Mouse (Mus musculus): ENCODE results near the gene Prr11. TPM values are rescaled to one million over a fixed set of nuclear protein-coding genes. Genes with fewer than 3 reads are reported as not detected.

Gene Prr11
- polyA plus RNA-seq, 1 experiment from 2014 or later, result 17.7 TPM

MicroRNAs encoded within 50 kb of the gene (microRNA counts, 519-probe panel; counts per million panel counts)
- 7,037 counts per million, percentile 97 among the panel's probes with 10 or more counts for microRNA mmu-miR-301a

Small RNA genes lying within 50 kb of the gene (microRNA-seq; reads per million reads assigned to microRNA genes)
- 2,857 reads per million, percentile 85 among the genes with 10 or more reads in this experiment for gene Mir301

Other genes with a start within 250 kb of the Prr11 start
- gene Ypel2, start 115.0 kb downstream of the Prr11 start, polyA plus RNA-seq (2016; fragmentation: Nextera tagmentation; extraction: Ambion mirVana), result 2.9 and 3.2 TPM in 2 replicates
- gene Gdpd1, start 34.6 kb downstream of the Prr11 start, polyA plus RNA-seq (2016; fragmentation: Nextera tagmentation; extraction: Ambion mirVana), result 42.5 and 45.3 TPM in 2 replicates
- 24.6 and 27.5 TPM in 2 replicates for gene Smg8, start 21.9 kb downstream of the Prr11 start, polyA plus RNA-seq (2016; fragmentation: Nextera tagmentation; extraction: Ambion mirVana)
- gene Ska2, start 526 bp upstream of the Prr11 start, polyA plus RNA-seq (2016; fragmentation: Nextera tagmentation; extraction: Ambion mirVana), result 112 and 119 TPM in 2 replicates
- 75.0 and 76.2 TPM in 2 replicates for gene Trim37, start 18.4 kb upstream of the Prr11 start, polyA plus RNA-seq (2016; fragmentation: Nextera tagmentation; extraction: Ambion mirVana)